Mouse (Mus musculus): ENCODE data around the gene Ap5b1.
A peak's percentile ranks its signal among the peaks of the same experiment; 100 is the strongest.

Ap5b1 gene

DNA sequence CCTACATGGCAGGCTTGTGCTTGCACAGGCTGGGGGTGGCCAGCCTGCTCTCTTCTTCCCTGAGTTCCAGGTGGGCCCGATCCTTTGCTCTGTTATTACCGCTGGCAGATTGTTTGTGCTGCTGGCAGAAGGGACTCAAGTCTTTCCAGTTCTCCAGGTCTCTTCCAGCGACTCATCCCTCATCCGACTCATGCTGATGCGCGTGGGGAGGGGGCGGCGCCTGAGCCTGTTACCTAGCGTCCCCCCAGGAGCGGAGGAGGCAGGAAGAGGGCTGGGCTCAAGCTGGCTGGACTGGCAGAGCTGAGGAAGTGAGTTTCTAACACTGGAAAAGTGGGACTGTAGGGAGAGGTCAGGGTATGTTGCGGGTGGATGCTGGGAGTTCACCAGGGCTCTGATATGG, 23.8 kb upstream of the Ap5b1 start:
- TF ChIP-seq NANOG (IDR thresholded peaks at IDR 0.05; ENCODE audit: borderline replicate concordance, low read length) (no peak), POU5F1 (IDR thresholded peaks at IDR 0.05; ENCODE audit: borderline replicate concordance, low read length) (no peak), CTCF (conservative IDR thresholded peaks at IDR 0.05; ENCODE audit: low read length) (no peak)
- Histone ChIP-seq H3K4me3 (replicated peaks; ENCODE audit: low read length) (peak overlapping the region; percentile 41), H3K4me1 (replicated peaks; ENCODE audit: low read depth, low read length) (peaks cover 39% of the 10 kb centered on the region), H3K9me3 (ENCODE audit: low read length) (no peaks in the 10 kb centered on the region), H3K27me3 (ENCODE audit: insufficient read depth, low read length) (peaks cover 16% of the 10 kb centered on the region), H3K36me3 (ENCODE audit: insufficient read depth, low read length) (no peaks in the 10 kb centered on the region)

- TF ChIP-seq NANOG (IDR thresholded peaks at IDR 0.05; ENCODE audit: borderline replicate concordance, low read length) (no peak), CTCF (conservative IDR thresholded peaks at IDR 0.05; ENCODE audit: low read length) (no peak), POU5F1 (IDR thresholded peaks at IDR 0.05; ENCODE audit: borderline replicate concordance, low read length) (no peak)
- Histone ChIP-seq H3K27me3 (ENCODE audit: insufficient read depth, low read length) (peaks cover 16% of the 10 kb centered on the region), H3K9me3 (ENCODE audit: low read length) (no peaks in the 10 kb centered on the region), H3K4me3 (replicated peaks; ENCODE audit: low read length) (no peak overlapping the region), H3K4me1 (replicated peaks; ENCODE audit: low read depth, low read length) (peaks cover 36% of the 10 kb centered on the region), H3K36me3 (ENCODE audit: insufficient read depth, low read length) (peaks cover 17% of the 10 kb centered on the region; the same call in 1 of the 2 replicates)
These were observed 20.3 kb upstream of the Ap5b1 start for GRCm38 (mm10) chr19:5547471-5548056.

- TF ChIP-seq NANOG (IDR thresholded peaks at IDR 0.05; ENCODE audit: borderline replicate concordance, low read length) (no peak), CTCF (conservative IDR thresholded peaks at IDR 0.05; ENCODE audit: low read length) (no peak), POU5F1 (IDR thresholded peaks at IDR 0.05; ENCODE audit: borderline replicate concordance, low read length) (no peak)
- peaks cover 79% of the 10 kb centered on the region for H3K4me1 ChIP-seq (replicated peaks; ENCODE audit: low read depth, low read length)
- peaks cover 17% of the 10 kb centered on the region; the same call in 1 of the 2 replicates for H3K36me3 ChIP-seq (ENCODE audit: insufficient read depth, low read length)
- H3K27me3 ChIP-seq (ENCODE audit: insufficient read depth, low read length) = peaks cover 65% of the 10 kb centered on the region
- peak overlapping the region; percentile 65 for H3K4me3 ChIP-seq (replicated peaks; ENCODE audit: low read length)
- H3K9me3 ChIP-seq (ENCODE audit: low read length) = no peaks in the 10 kb centered on the region
These were observed 14.0 kb upstream of the Ap5b1 start for GRCm38 (mm10) chr19:5553802-5554201.

- no peaks in the 10 kb centered on the region for H3K9me3 ChIP-seq (ENCODE audit: low read length)
- peak overlapping the region; percentile 65 for H3K4me3 ChIP-seq (replicated peaks; ENCODE audit: low read length)
- H3K4me1 ChIP-seq (replicated peaks; ENCODE audit: low read depth, low read length) = peaks cover 83% of the 10 kb centered on the region
- H3K27me3 ChIP-seq (ENCODE audit: insufficient read depth, low read length) = peaks cover 69% of the 10 kb centered on the region
- TF ChIP-seq NANOG (IDR thresholded peaks at IDR 0.05; ENCODE audit: borderline replicate concordance, low read length) (no peak), CTCF (conservative IDR thresholded peaks at IDR 0.05; ENCODE audit: low read length) (no peak), POU5F1 (IDR thresholded peaks at IDR 0.05; ENCODE audit: borderline replicate concordance, low read length) (no peak)
- H3K36me3 ChIP-seq (ENCODE audit: insufficient read depth, low read length) = peaks cover 17% of the 10 kb centered on the region; the same call in 1 of the 2 replicates
These were observed 13.6 kb upstream of the Ap5b1 start for GRCm38 (mm10) chr19:5554212-5554611.

DNA sequence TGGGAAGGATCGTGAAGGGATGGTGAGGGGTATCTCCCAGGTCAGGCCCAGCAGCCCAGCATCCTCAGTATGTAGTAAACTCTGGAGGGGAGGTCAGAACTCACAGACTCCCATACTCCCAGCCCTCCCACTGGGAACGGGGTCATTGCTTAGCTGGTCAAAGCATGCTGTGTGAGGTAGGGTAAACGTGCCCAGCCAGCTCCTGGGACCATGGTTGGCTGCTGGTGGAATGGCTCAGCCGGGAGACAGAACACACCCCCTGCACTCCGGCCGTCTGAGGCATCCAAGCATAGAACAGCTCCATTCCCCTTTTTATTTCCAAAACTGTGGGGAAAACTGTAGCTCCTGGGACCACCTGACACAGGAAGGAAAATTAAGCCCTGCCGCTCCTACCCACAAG, 9.7 kb upstream of the Ap5b1 start:
- peaks cover 90% of the 10 kb centered on the region for H3K27me3 ChIP-seq (ENCODE audit: insufficient read depth, low read length)
- no peaks in the 10 kb centered on the region for H3K36me3 ChIP-seq (ENCODE audit: insufficient read depth, low read length)
- H3K9me3 ChIP-seq (ENCODE audit: low read length) = no peaks in the 10 kb centered on the region
- no peak for TF ChIP-seq CTCF (conservative IDR thresholded peaks at IDR 0.05; ENCODE audit: low read length)
- no peak for TF ChIP-seq NANOG (IDR thresholded peaks at IDR 0.05; ENCODE audit: borderline replicate concordance, low read length)
- no peak for TF ChIP-seq POU5F1 (IDR thresholded peaks at IDR 0.05; ENCODE audit: borderline replicate concordance, low read length)
- peaks cover 81% of the 10 kb centered on the region for H3K4me1 ChIP-seq (replicated peaks; ENCODE audit: low read depth, low read length)
- H3K4me3 ChIP-seq (replicated peaks; ENCODE audit: low read length) = no peak overlapping the region

- TF ChIP-seq NANOG (IDR thresholded peaks at IDR 0.05; ENCODE audit: borderline replicate concordance, low read length) (no peak), CTCF (conservative IDR thresholded peaks at IDR 0.05; ENCODE audit: low read length) (no peak), POU5F1 (IDR thresholded peaks at IDR 0.05; ENCODE audit: borderline replicate concordance, low read length) (no peak)
- H3K4me1 ChIP-seq (replicated peaks; ENCODE audit: low read depth, low read length) = peaks cover 75% of the 10 kb centered on the region
- peaks cover 90% of the 10 kb centered on the region for H3K27me3 ChIP-seq (ENCODE audit: insufficient read depth, low read length)
- H3K36me3 ChIP-seq (ENCODE audit: insufficient read depth, low read length) = no peaks in the 10 kb centered on the region
- peak overlapping the region; percentile 75 for H3K4me3 ChIP-seq (replicated peaks; ENCODE audit: low read length)
- no peaks in the 10 kb centered on the region for H3K9me3 ChIP-seq (ENCODE audit: low read length)
These were observed 9.1 kb upstream of the Ap5b1 start for GRCm38 (mm10) chr19:5558770-5559169.

GRCm38 (mm10) chr19:5559229-5559628, 8.6 kb upstream of the Ap5b1 start:
- peaks cover 90% of the 10 kb centered on the region for H3K27me3 ChIP-seq (ENCODE audit: insufficient read depth, low read length)
- H3K4me1 ChIP-seq (replicated peaks; ENCODE audit: low read depth, low read length) = peaks cover 71% of the 10 kb centered on the region
- H3K36me3 ChIP-seq (ENCODE audit: insufficient read depth, low read length) = no peaks in the 10 kb centered on the region
- no peaks in the 10 kb centered on the region for H3K9me3 ChIP-seq (ENCODE audit: low read length)
- H3K4me3 ChIP-seq (replicated peaks; ENCODE audit: low read length) = peak overlapping the region; percentile 75
- TF ChIP-seq NANOG (IDR thresholded peaks at IDR 0.05; ENCODE audit: borderline replicate concordance, low read length) (no peak), POU5F1 (IDR thresholded peaks at IDR 0.05; ENCODE audit: borderline replicate concordance, low read length) (no peak), CTCF (conservative IDR thresholded peaks at IDR 0.05; ENCODE audit: low read length) (no peak)

DNA sequence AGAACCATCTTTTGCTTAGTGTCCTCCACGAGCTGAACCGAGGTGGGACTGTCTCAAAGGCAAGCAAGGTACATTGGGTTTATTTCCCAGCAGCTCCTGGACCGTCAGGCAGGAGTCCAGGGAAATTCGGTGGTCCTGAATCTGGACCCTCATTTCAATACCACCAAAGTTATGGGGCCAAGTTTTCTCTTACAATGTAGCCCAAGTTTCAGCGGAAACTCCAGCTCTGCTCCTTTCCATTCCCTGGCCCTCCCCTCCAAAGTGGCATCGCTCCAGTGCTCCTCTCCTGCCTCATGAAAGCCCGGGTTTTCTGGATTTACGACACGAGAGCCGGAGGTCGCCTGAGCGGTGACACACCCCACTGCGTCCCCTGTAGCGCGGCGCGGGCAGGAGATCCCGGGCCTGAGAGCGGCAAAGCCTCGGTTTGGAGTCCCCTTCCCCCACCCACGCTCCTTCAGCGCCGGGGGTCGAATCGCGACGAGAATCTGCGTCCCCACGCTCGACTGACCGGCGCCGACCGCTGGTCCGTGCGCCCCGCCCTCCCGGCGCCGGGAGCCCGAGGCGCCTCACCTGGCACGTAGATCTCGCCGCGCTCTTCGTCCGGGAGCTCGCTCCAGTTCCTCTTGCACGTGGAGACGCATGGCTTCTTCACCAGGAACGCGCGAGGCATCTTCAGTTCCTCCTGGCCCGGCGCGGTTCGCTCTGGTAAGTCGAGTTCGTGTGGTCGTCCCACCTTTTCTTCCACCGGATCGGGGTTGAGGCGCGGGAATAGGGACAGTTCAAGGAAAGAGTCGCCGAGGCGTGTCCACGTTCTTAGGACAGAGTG, 8.0 kb upstream of the Ap5b1 start:
- peak overlapping the region; percentile 75 for H3K4me3 ChIP-seq (replicated peaks; ENCODE audit: low read length)
- TF ChIP-seq POU5F1 (IDR thresholded peaks at IDR 0.05; ENCODE audit: borderline replicate concordance, low read length) (no peak), CTCF (conservative IDR thresholded peaks at IDR 0.05; ENCODE audit: low read length) (no peak), NANOG (IDR thresholded peaks at IDR 0.05; ENCODE audit: borderline replicate concordance, low read length) (no peak)
- no peaks in the 10 kb centered on the region for H3K9me3 ChIP-seq (ENCODE audit: low read length)
- H3K27me3 ChIP-seq (ENCODE audit: insufficient read depth, low read length) = peaks cover 96% of the 10 kb centered on the region
- H3K36me3 ChIP-seq (ENCODE audit: insufficient read depth, low read length) = no peaks in the 10 kb centered on the region
- peaks cover 64% of the 10 kb centered on the region for H3K4me1 ChIP-seq (replicated peaks; ENCODE audit: low read depth, low read length)
